Mouse (Mus musculus): ENCODE measurements around the gene Capza3.

The Capza3 gene

GRCm38 (mm10) chr6:140040952-140041351, at the start of gene Capza3:
TSS of gene Capza3 (plus strand) at chr6:140041252.
- DNase-seq (ENCODE audit: extremely low read depth, insufficient read length, low spot score) = no peak

- no peak for DNase-seq (ENCODE audit: extremely low read depth, insufficient read length, low spot score)
Observed at GRCm38 (mm10) chr6:140005181-140005580, 35.9 kb upstream of the Capza3 start.

- no peak for DNase-seq (ENCODE audit: extremely low read depth, insufficient read length, low spot score)
Observed at GRCm38 (mm10) chr6:140024404-140024803, 16.6 kb upstream of the Capza3 start.

DNA sequence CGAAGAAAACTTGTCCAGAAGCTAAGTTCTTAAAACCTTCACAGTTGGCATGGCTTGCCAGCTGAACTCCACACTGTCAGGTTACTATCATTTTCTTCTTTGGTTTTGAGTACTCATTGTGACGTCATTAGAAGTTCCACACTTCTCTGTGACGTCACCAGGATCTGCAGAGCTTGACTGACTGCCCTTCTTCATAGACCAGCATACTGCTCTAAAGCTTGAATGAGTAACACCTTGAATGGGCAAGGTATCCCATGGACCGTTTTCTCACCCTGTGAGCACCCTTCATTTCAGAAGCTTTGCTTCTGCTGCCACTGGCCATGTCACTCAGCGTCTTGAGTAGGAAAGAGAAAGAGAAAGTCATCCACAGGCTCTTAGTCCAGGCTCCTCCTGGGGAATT, 305 bp downstream of the Capza3 start, which contains the start of gene Plcz1:
TSS of gene Plcz1 (minus strand) at position 101 of the 400 bp plus-strand sequence.
- DNase-seq (ENCODE audit: extremely low read depth, insufficient read length, low spot score) = no peak

DNA sequence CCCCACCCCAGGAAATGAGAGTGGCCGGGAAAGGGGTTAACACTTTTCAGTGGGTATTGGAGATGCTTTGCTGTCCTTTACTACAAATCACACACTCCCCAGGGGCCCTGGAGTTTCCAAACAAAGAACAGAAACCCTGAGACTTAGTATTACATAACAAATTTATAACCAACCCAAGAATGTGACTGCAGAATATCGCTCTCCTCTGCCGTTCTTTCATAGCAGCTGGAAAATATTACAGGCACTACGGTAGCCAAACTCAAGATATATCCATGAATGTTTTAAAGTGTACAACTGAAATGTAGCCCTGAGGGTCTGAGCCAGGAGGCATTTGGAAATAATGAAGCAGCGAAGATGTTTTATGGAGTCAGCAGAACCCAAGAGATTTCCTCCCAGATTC, 10.4 kb downstream of the Capza3 start:
- no peak for DNase-seq (ENCODE audit: extremely low read depth, insufficient read length, low spot score)

GRCm38 (mm10) chr6:140054271-140054928, 13.3 kb downstream of the Capza3 start:
- no peak for DNase-seq (ENCODE audit: extremely low read depth, insufficient read length, low spot score)

DNA sequence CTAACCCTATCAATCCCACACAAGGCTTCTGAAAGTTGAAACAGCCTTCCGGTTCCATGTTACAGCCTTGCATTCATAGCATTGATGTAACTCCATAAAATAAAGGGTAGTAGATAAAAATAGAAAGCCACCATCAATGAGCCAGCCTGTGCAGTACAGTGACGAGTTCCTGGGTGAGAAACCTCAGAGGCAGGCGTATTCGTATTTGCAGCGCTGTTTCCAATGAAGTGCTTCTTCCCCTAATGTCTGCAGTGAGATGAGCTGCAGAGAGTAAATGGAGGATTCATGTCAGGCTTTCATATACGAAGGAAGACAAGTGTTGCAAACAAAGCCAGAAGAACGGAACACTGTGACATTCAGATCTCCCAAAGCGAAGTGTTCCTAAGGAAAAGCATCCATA, 28.1 kb downstream of the Capza3 start:
- no peak for DNase-seq (ENCODE audit: extremely low read depth, insufficient read length, low spot score)

DNA sequence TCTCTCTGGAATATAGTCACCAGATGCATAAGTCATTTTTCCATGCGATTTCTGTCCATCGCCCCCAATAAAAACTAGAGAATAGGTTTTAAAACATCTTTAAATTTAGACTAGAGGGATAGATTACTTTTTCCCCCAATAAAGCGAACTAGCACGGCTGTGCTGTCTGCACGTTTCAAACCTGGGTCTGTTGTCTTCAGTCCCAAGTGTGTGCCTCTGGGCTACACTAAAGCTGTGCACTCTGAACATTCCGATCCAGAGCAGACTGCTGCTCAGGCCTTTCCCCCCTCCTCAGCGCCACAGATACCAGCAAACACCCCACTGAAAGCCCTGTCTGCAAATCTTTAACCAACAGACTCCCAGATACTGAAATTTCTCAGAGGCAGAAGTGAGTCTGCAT, 39.9 kb downstream of the Capza3 start:
- DNase-seq (ENCODE audit: extremely low read depth, insufficient read length, low spot score) = no peak

GRCm38 (mm10) chr6:140081739-140082138, 40.7 kb downstream of the Capza3 start:
- peak; percentile 9 for DNase-seq (ENCODE audit: extremely low read depth, insufficient read length, low spot score)

GRCm38 (mm10) chr6:140089855-140090254, 48.8 kb downstream of the Capza3 start:
- DNase-seq (ENCODE audit: extremely low read depth, insufficient read length, low spot score) = no peak

All from 3134 (cell line).